Mouse (Mus musculus) testis, adult 2 months (tissue): Measurements from ENCODE around the gene Hcrtr1.

ENCODE experiments used
- CTCF ChIP-seq: fragments of 200-500 bp; IDR thresholded peaks from 2 replicates; pipeline ENCODE4 v1.5.1; 2012; ENCODE audit warnings: low read depth, mild to moderate bottlenecking, inconsistent platforms, low read length, moderate library complexity; ENCODE audit not compliant: control insufficient read depth, insufficient read depth, insufficient replicate concordance
- POLR2A ChIP-seq: fragments of 200-500 bp; IDR thresholded peaks from 2 replicates; pipeline ENCODE4 v1.6.1; 2012; ENCODE audit warnings: low read depth, mild to moderate bottlenecking, inconsistent platforms, low read length, moderate library complexity; ENCODE audit not compliant: control insufficient read depth

GRCm38 (mm10) chr4:130109666-130110065 lies 29.5 kb downstream of the Hcrtr1 start:
- TF ChIP-seq POLR2A (no peak), CTCF (no peak)
